Mouse (Mus musculus) small intestine, adult 2 months (tissue): ENCODE data around the gene Tmem107. TPM values are rescaled to one million over a fixed set of nuclear protein-coding genes. Genes with fewer than 3 reads are reported as not detected.

ENCODE experiments used
- H3K27ac ChIP-seq: fragments of 200-500 bp; 2 replicates; pipeline ENCODE4 v1.5.1; 2012; ENCODE audit warnings: low read depth, low read length, control low read depth, inconsistent platforms; ENCODE audit not compliant: insufficient read depth
- H3K27me3 ChIP-seq: fragments of 200-500 bp; 2 replicates; pipeline ENCODE4 v1.6.1; 2012; ENCODE audit warnings: mild to moderate bottlenecking, moderate library complexity, low read length, inconsistent platforms; ENCODE audit not compliant: control insufficient read depth, insufficient read depth
- H3K36me3 ChIP-seq: fragments of 200-500 bp; 2 replicates; pipeline ENCODE4 v1.6.1; 2012; ENCODE audit warnings: mild to moderate bottlenecking, low read length, control low read depth, inconsistent platforms; ENCODE audit not compliant: control insufficient read depth, insufficient read depth
- H3K4me1 ChIP-seq: fragments of 200-500 bp; 2 replicates; pipeline ENCODE4 v1.6.1; 2012; ENCODE audit warnings: low read length, inconsistent platforms, mixed read lengths; ENCODE audit not compliant: control insufficient read depth, insufficient read depth, insufficient read length
- H3K4me3 ChIP-seq: fragments of 200-500 bp; 2 replicates; pipeline ENCODE4 v1.5.1; 2012; ENCODE audit warnings: low read depth, mild to moderate bottlenecking, control low read depth, inconsistent platforms, low read length, moderate library complexity
- CTCF ChIP-seq: fragments of 200-500 bp; IDR thresholded peaks from 2 replicates; pipeline ENCODE4 v1.5.1; 2012; ENCODE audit warnings: low read depth, mild to moderate bottlenecking, control low read depth, inconsistent platforms, low read length, moderate library complexity, mixed read lengths; ENCODE audit not compliant: insufficient replicate concordance, insufficient read length; ENCODE audit errors: extremely low read depth
- POLR2A ChIP-seq: fragments of 200-500 bp; IDR thresholded peaks from 2 replicates; pipeline ENCODE4 v1.6.1; 2012; ENCODE audit warnings: low read depth, mild to moderate bottlenecking, control low read depth, inconsistent platforms, low read length, moderate library complexity
- WGBS: fragments of 180-500 bp; shearing (Covaris S2); methylation state at CpG from one replicate; pipeline ENCODE4 v1.1.7; 2018; 5-methylcytosine and 5-hydroxymethylcytosine counted together
- polyA plus RNA-seq: library from polyadenylated mRNA; depleted of rRNA; stranded (reverse); fragments of >200 nt; gene quantifications from 2 replicates; pipeline ENCODE4 v1.2.3, GENCODE M21; 2012

Gene Tmem107
- polyA plus RNA-seq, 1 experiment = 12.8 TPM

DNA sequence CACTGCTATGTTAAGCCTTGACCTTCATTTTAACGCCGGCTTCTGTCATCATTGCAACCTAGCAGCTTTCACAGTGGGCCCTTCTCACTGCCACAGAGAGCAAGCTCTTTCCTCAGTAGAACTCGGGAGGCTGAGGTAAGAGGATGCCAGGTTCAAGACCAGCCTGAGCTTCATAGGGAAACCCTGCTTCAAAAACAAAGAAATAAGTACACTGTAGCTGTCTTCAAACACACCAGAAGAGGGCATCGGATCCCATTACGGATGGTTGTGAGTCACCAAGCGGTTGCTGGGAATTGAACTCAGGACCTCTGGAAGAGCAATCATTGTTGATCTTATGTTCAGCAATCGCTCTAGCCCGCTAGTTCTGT lies 10.2 kb downstream of the Tmem107 start:
- WGBS = 83% methylated on average over 8 of the region's 8 CpGs
- Histone ChIP-seq H3K4me3 (no peak overlapping the region), H3K4me1 (peaks cover 11% of the 10 kb centered on the region; the same call in 1 of the 2 replicates), H3K27ac (no peak overlapping the region), H3K27me3 (no peaks in the 10 kb centered on the region), H3K36me3 (no peaks in the 10 kb centered on the region)
- no peak for TF ChIP-seq POLR2A
- TF ChIP-seq CTCF = no peak

DNA sequence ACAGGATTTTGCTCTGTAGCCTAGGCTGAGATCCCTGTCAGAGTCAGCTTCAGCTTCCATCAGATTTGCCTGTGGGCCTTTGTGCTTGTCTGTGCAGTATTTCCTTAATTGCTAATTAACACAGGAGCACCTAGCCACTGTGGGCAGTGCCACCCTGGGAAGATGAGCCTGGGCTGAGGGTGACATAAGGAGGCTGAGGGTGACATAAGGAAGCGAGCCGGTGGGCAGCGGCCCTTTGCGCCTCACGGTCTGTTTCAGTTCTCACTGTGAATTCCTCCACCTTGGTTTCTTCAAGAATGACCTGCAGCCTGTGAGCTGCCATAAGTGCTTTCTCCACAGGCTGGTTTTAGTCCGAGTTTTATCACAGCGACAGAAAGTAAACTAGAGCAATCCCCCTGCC lies 11.0 kb downstream of the Tmem107 start:
- Histone ChIP-seq H3K27ac (no peak overlapping the region), H3K4me1 (peaks cover 11% of the 10 kb centered on the region; the same call in 1 of the 2 replicates), H3K4me3 (no peak overlapping the region), H3K36me3 (no peaks in the 10 kb centered on the region), H3K27me3 (no peaks in the 10 kb centered on the region)
- 80% methylated on average over 7 of the region's 7 CpGs for WGBS
- TF ChIP-seq POLR2A = no peak
- no peak for TF ChIP-seq CTCF

- Histone ChIP-seq H3K27me3 (no peaks in the 10 kb centered on the region), H3K4me1 (peaks cover 7% of the 10 kb centered on the region), H3K4me3 (no peak overlapping the region), H3K27ac (no peak overlapping the region), H3K36me3 (peaks cover 6% of the 10 kb centered on the region; the same call in 1 of the 2 replicates)
- 57% methylated on average over 6 of the region's 6 CpGs for WGBS
- TF ChIP-seq POLR2A (no peak), CTCF (no peak)
These were observed 15.0 kb downstream of the Tmem107 start for GRCm38 (mm10) chr11:69085608-69086007.

DNA sequence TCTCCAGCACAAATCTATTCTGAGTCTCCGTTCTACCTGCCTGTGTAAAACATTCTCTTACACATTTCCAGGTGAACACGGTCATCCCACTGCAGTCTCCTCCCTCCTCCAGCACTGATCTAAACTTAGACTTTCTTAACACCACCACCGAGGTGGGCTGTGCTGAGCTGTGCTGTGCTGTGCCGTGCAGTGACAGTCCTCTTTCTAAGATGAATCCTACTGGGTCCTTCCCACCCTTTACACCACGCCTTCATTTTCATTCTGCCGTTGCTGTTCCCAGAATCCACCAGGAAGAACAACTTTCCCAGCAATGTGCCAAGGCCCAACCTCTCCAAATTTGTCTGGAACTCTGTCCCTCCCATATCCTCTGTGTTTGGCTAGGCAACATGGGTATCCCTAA lies 15.8 kb downstream of the Tmem107 start:
- Histone ChIP-seq H3K4me1 (peaks cover 6% of the 10 kb centered on the region), H3K36me3 (peaks cover 6% of the 10 kb centered on the region; the same call in 1 of the 2 replicates), H3K27me3 (no peaks in the 10 kb centered on the region), H3K27ac (no peak overlapping the region), H3K4me3 (no peak overlapping the region)
- TF ChIP-seq POLR2A (no peak), CTCF (no peak)
- WGBS = 56% methylated on average over 6 of the region's 6 CpGs

GRCm38 (mm10) chr11:69087082-69087481 lies 16.5 kb downstream of the Tmem107 start:
- H3K4me3 ChIP-seq = no peak overlapping the region
- peaks cover 6% of the 10 kb centered on the region for H3K4me1 ChIP-seq
- H3K36me3 ChIP-seq = peaks cover 6% of the 10 kb centered on the region; the same call in 1 of the 2 replicates
- TF ChIP-seq CTCF (no peak), POLR2A (no peak)
- 75% methylated on average over 4 of the region's 4 CpGs for WGBS
- H3K27me3 ChIP-seq = no peaks in the 10 kb centered on the region
- H3K27ac ChIP-seq = no peak overlapping the region

GRCm38 (mm10) chr11:69087597-69087996 lies 17.0 kb downstream of the Tmem107 start:
- 86% methylated on average over 2 of the region's 2 CpGs for WGBS
- Histone ChIP-seq H3K36me3 (peaks cover 8% of the 10 kb centered on the region; the same call in 1 of the 2 replicates), H3K27me3 (no peaks in the 10 kb centered on the region), H3K27ac (peak overlapping the region; percentile 52; the same call in 1 of the 2 replicates), H3K4me1 (peaks cover 8% of the 10 kb centered on the region), H3K4me3 (no peak overlapping the region)
- no peak for TF ChIP-seq POLR2A
- no peak for TF ChIP-seq CTCF

GRCm38 (mm10) chr11:69088103-69088855 lies 17.7 kb downstream of the Tmem107 start, which contains the start of gene Vamp2:
Gene Vamp2 (plus strand): TSS chr11:69088490.
- Histone ChIP-seq H3K36me3 (peaks cover 9% of the 10 kb centered on the region; the same call in 1 of the 2 replicates), H3K4me3 (peak within 1 kb of the TSS; percentile 93), H3K27ac (peak within 1 kb of the TSS; percentile 90), H3K27me3 (no peaks in the 10 kb centered on the region), H3K4me1 (peaks cover 9% of the 10 kb centered on the region)
- under 1% methylated on average over 66 of the region's 67 CpGs for WGBS
- TF ChIP-seq POLR2A (no peak), CTCF (no peak)
